Mouse (Mus musculus): ENCODE data around the gene Gm39566. TPM values are rescaled to one million over a fixed set of nuclear protein-coding genes. Genes with fewer than 3 reads are reported as not detected.

The Gm39566 gene
- polyA plus RNA-seq, 3 experiments from 2014 or later = not detected

DNA sequence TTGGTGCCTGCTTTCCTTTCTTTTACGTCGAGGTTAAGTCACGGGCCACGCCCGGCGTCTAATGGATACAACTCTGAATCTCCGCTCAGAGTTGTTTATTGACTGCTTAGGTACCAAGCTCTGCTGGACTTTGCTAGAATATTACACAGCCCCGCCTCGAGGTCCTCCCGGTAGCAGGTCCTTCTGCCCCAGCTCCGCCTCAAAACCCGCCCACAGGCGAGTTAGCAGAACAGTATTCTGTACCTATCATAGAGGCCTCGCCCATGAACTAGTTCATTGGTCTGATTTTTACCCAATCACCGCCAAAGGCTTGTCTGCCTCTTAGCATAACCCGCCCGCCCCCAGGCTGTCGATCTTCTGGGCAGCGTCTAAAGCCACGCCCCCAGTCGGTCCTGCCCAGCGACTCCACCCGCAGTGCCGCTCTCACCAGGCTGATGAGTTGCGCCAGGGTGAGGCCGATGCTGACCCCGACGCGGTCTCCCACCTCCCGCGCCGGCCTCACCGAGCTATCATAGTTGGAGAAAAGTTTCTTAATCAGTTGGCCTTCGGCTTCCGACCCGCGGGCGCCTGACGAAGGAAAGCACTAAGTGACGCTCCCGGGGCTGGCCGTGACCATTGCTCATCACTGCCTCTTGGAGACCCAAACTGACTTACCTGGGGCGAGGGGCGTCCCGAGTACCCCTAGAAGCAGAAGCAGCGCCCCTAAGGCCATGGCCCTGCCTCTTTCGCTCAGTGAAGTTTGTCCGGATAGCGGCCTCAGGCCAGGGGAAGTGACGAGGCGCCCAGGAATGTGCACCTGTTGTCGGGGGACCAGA, 19.7 kb downstream of the Gm39566 start, which contains the start of gene Chrnb1:
Chrnb1 (minus strand) TSS at position 776 of the 815 bp plus-strand sequence.
- peak; percentile 100 for ATAC-seq

DNA sequence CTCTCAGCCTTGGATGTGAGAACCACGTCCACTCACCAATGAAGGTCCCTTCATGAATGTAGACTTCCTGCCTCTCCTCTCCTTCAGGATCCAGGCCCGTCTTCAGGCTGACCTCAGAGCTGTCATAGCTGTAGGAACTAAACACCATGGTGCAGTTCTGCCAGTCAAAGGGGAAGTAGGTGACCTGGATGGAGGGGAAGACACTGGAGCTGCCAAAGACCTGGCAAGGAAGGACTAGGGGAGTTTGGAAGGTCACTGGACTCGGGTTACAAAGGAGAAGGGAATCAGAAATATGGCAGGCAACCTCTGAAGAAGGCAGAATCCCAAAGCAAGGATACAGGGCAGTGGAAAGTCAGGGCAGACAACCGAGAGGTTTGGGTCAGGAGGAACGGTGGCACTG, 21.7 kb downstream of the Gm39566 start:
- ATAC-seq = no peak

DNA sequence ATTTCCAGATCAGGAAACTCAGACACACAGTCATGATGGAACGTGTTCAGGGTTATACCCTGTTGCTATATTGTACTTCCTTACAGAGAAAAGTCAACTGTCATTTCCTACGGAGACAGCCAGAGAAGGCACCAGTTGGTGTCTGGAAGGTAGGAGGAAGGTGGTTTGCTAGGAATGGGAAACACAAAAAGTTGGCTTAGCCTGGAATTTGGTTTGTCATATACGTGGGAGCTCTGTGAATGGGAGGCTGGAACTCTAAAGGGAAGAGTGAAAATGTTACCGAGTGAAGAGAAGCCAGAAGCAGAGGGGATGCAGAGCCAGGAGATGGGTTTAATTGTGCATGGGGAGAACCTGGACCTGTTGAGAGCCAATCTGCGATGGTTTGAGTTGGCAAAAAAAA, 23.7 kb downstream of the Gm39566 start:
- ATAC-seq = no peak

DNA sequence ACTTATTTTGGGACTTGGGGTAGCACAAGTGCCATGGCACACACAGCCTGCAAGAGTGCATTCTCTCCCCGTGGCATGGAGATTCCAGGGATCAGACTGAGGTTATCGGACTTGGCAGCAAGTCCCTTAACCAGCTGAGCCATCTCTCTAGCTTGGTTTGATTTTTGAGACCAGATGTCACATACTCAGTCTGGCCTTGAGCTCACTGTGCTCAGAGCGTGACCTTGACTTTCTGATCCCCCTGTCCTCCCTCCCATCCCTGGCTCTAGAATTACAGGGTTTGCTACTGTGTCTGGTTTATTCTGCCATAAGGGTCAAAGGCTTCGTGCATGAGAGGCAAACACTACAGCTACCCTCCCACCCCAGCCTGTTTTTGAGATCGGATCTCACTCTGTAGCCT, 25.7 kb downstream of the Gm39566 start:
- no peak for ATAC-seq

DNA sequence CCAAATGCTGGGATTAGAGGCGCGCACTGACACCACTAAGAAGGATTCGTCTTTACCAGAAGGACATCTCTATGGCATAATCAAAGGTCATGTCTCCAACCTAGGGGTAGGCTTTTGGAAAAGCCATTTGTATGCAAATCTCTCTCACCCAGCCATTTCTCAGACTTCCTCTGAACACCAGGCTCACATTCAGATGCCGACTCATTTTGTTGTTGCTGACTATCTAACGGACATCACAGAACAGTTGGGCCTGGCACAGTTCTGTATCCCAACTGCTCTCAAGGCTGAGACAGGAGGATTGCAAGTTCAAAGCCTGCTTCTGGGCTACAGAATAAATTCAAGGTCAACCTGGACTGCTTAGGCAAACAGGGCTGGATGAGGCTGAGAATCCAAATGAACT, 27.8 kb downstream of the Gm39566 start:
- no peak for ATAC-seq

DNA sequence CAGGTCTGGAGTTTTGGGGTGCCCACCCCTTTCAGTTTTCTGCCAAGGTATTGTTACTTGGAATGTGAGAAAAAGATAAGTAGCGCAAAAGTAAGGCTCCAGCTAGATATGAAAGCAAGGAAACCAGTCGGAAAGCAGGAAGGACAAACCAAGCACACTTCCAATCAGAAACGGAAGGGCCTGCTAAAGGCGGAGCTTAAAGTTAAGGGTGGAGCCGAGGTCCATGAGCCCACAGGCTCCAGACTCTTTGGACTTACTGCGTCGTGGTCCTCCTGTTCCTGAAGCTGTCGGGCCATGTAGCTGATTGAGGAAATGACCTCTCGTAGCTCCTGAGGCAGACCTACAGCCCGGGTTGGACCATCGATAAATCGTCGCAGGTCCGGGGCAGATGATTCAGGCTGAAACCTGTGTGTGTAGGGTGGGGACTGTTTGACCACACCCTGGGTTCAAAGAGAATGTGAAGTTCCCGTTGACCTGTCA, 30.3 kb downstream of the Gm39566 start:
- ATAC-seq = no peak

DNA sequence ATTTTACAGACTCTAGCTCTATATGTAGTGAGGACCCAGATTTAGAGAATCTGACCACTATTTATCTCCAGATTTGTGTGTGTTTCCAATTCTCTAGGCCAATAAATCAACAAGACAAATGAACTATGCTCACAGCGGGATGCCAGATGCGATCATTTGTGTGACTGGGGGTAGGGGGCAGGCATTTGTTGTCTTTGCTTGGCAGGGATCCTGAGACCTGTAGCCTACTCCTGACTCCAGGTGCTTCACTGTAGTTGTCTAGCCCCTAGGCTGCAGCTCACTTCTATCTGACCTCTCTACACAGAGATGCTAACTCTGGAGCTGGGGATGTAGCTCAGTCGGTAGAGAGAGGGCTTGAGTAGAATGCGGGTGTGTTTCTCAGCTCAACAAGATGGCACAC, 33.3 kb downstream of the Gm39566 start:
- ATAC-seq = no peak

DNA sequence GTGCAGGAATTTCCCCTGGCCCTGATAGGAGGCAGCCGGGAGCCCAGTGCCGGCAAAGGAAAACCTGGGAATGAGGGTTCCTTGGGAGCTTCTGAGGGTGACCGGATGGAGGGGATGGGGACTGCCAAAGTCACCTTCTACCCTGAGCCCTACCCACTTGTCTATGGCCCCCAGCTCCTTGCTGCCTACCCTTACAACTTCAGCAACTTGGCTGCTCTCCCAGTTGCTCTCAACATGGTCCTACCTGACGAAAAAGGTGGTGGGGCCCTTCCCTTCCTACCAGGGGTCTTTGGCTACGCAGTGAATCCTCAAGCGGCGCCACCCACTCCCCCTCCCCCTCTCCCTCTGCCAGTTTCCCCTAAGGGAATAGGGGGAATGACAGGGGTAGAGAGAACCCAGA, 36.1 kb downstream of the Gm39566 start:
- ATAC-seq = no peak

GRCm38 (mm10) chr11:69778258-69778982, 36.7 kb downstream of the Gm39566 start:
- no peak for ATAC-seq

GRCm38 (mm10) chr11:69777504-69778257, 37.4 kb downstream of the Gm39566 start:
- ATAC-seq = no peak

GRCm38 (mm10) chr11:69776488-69776887, 38.6 kb downstream of the Gm39566 start:
- ATAC-seq = no peak

DNA sequence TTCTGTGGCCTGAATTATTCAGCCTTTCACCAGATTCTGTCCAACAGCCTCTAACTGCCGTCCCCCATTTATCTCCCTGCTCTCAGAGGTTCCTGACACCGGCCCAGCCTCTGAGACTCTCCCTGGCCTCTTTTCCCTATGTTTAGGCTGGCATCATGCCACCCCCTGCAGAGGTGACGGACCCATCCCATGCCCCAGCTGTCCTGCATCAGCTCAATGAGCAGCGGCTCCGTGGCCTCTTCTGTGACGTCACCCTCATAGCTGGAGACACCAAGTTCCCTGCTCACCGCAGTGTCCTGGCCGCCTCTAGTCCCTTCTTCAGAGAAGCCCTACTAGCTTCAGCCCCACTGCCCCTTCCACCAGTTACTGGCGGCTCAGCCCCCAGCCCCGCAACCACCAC, 39.4 kb downstream of the Gm39566 start:
- ATAC-seq = no peak

DNA sequence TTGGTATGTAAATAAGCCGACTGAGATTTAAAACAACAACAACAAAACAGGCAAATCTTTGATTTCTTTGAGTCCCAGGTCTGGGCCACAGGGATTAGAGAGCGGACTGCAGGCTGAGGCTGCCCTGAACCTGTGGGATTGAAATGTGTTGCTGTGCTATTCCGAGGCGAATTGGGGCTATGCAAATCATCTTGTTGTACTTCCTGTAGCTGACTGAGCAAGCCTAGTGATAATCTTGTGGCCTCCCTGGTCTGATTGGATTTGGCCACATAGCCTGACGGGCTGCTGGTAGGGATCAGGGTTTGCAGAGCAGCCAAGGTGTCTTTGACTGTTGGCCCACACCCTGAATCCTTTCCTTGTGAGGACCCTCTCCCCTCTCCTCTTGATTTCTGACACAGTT, 40.1 kb downstream of the Gm39566 start:
- no peak for ATAC-seq

DNA sequence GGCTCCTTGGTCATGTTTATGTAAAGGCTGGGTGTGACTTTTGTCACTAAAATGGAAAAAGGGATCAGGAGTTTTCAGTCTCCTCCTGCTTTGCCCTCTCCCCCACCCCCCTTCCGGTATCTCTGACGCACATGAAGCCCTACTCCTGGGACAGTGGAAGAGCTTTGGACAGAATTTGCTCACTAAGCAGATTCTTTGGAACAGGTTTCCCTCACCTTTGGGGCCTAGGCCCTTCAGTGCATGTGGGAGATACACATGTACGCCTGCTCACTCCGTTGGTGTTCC, 47.5 kb downstream of the Gm39566 start:
- ATAC-seq = no peak

- no peak for ATAC-seq
Measured at GRCm38 (mm10) chr11:69766872-69767624, 48.0 kb downstream of the Gm39566 start.

GRCm38 (mm10) chr11:69766126-69766609, 48.9 kb downstream of the Gm39566 start:
- peak; percentile 86 for ATAC-seq

GRCm38 (mm10) chr11:69765221-69766125, 49.6 kb downstream of the Gm39566 start, which contains the start of gene Zbtb4:
Gene Zbtb4 (plus strand): TSS chr11:69765912.
- peak; percentile 39 for ATAC-seq

- no peak for ATAC-seq
Measured at GRCm38 (mm10) chr11:69763551-69763950, 51.5 kb downstream of the Gm39566 start.

- no peak for ATAC-seq
Measured at GRCm38 (mm10) chr11:69761868-69762267, 53.2 kb downstream of the Gm39566 start, which contains the start of gene Slc35g3. Gene Slc35g3 (minus strand): TSS chr11:69761968.
